Mouse (Mus musculus) intestine, embryonic 14.5 days (tissue): ENCODE measurements around the gene Zfp704. TPM values are rescaled to one million over a fixed set of nuclear protein-coding genes. Genes with fewer than 3 reads are reported as not detected.

Source experiments
- ATAC-seq: fragments of 200-750 bp; cut with Nextera tagmentation; replicated peaks from 2 replicates; pipeline ENCODE4 v1.8.0; 2017; ENCODE audit warnings: low read depth, moderate number of reproducible peaks, moderate TSS enrichment, moderate library complexity; ENCODE audit not compliant: low FRiP score, low TSS enrichment
- DNase-seq: peaks from one replicate; pipeline ENCODE4 v3.0.0-alpha.2; 2018; ENCODE audit warnings: low spot score
- H3K27ac ChIP-seq: fragments of 300-500 bp; sonication (generic); 2 replicates; pipeline ENCODE4 v1.5.1; 2014; ENCODE audit warnings: low read depth, mild to moderate bottlenecking, control low read depth
- H3K27me3 ChIP-seq: fragments of 300-500 bp; sonication (generic); replicated peaks from 2 replicates; pipeline ENCODE4 v1.6.1; 2014; ENCODE audit warnings: low read length, control low read depth; ENCODE audit not compliant: control insufficient read depth, insufficient read depth
- H3K36me3 ChIP-seq: fragments of 300-500 bp; sonication (generic); 2 replicates; pipeline ENCODE4 v1.6.1; 2014; ENCODE audit warnings: low read length, control low read depth; ENCODE audit not compliant: control insufficient read depth, insufficient read depth
- H3K4me1 ChIP-seq: fragments of 300-500 bp; sonication (generic); replicated peaks from 2 replicates; pipeline ENCODE4 v1.6.1; 2014; ENCODE audit warnings: low read length, control low read depth, mixed read lengths; ENCODE audit not compliant: control insufficient read depth, insufficient read depth
- H3K4me2 ChIP-seq: fragments of 300-500 bp; sonication (generic); 2 replicates; pipeline ENCODE4 v1.6.1; 2014; ENCODE audit warnings: low read length
- H3K4me3 ChIP-seq: fragments of 300-500 bp; sonication (generic); 2 replicates; pipeline ENCODE4 v1.5.1; 2014; ENCODE audit warnings: low read depth, low read length, control low read depth, mixed read lengths
- H3K9ac ChIP-seq: fragments of 300-500 bp; sonication (generic); 2 replicates; pipeline ENCODE4 v1.6.1; 2014; ENCODE audit warnings: mild to moderate bottlenecking, low read length
- H3K9me3 ChIP-seq: fragments of 300-500 bp; sonication (generic); 2 replicates; pipeline ENCODE4 v1.6.1; 2016; ENCODE audit warnings: low read length, control low read depth; ENCODE audit not compliant: control insufficient read depth
- WGBS: fragments of 180-500 bp; shearing (Covaris S2); extraction: QIAGEN DNeasy Blood & Tissue Kit; methylation state at CpG from one replicate; pipeline ENCODE4 v1.1.7; 2014; 5-methylcytosine and 5-hydroxymethylcytosine counted together
- polyA plus RNA-seq: library from polyadenylated mRNA; unstranded; fragments of >200 nt; fragmentation: Nextera tagmentation; extraction: Ambion mirVana; gene quantifications from 2 replicates; pipeline ENCODE4 v1.2.1, GENCODE M21; 2014

Zfp704 gene
- polyA plus RNA-seq, 1 experiment from 2014 or later, result 9.5 TPM

DNA sequence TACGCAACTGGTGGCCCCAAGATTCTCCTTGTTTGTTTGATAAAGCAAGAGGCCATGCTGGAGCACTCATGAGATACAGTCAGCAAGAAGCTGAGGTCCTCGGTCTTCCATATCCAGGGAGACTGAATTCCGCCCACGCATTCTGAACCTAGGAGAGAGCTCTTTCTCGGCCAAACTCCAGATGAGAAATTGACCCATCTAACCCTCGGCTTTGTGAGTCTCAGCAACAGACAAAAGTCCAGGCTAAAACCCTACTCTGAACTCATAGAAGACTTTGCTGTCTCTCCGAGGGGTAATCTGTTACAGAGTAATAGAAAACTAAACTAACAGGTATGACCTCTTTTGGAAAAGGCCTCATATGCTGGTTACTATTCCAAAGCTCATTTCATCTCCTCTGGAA, 4.9 kb downstream of the Zfp704 start:
- no peak overlapping the region for H3K9ac ChIP-seq
- no peak overlapping the region for H3K4me2 ChIP-seq
- H3K27ac ChIP-seq, result no peak overlapping the region
- peaks cover 23% of the 10 kb centered on the region; the same call in 1 of the 2 replicates for H3K4me1 ChIP-seq
- H3K4me3 ChIP-seq, result no peak overlapping the region
- H3K36me3 ChIP-seq, result no peaks in the 10 kb centered on the region
- WGBS, result 77% methylated on average over 7 of the region's 7 CpGs
- ATAC-seq (no peak), DNase-seq (no peak)
- H3K27me3 ChIP-seq, result no peaks in the 10 kb centered on the region
- no peaks in the 10 kb centered on the region for H3K9me3 ChIP-seq

DNA sequence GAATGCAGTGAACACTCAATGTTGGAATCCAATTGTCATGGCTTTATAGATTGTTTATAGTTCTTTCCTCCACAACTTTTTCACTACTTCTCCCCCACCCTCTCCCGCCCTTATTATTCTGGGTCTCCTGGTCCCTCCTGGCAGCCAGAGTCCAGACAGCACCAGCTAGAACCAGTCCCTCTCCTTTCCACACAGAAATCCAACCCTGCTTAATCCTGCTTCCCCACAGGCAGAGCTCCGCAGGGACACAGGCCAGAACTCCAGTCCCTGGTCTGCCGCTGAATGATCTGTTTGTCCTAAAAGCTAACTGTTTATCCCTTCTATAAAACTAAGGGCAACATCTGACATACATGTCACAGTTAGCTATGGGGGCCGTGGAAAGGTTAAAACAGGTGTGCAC, 6.0 kb downstream of the Zfp704 start:
- H3K27ac ChIP-seq, result no peak overlapping the region
- no peak overlapping the region for H3K4me2 ChIP-seq
- no peaks in the 10 kb centered on the region for H3K27me3 ChIP-seq
- DNase-seq, result no peak
- no peak overlapping the region for H3K9ac ChIP-seq
- 36% methylated on average over 4 of the region's 4 CpGs for WGBS
- H3K4me3 ChIP-seq, result no peak overlapping the region
- no peaks in the 10 kb centered on the region for H3K9me3 ChIP-seq
- H3K36me3 ChIP-seq, result no peaks in the 10 kb centered on the region
- peaks cover 23% of the 10 kb centered on the region; the same call in 1 of the 2 replicates for H3K4me1 ChIP-seq
- no peak for ATAC-seq

DNA sequence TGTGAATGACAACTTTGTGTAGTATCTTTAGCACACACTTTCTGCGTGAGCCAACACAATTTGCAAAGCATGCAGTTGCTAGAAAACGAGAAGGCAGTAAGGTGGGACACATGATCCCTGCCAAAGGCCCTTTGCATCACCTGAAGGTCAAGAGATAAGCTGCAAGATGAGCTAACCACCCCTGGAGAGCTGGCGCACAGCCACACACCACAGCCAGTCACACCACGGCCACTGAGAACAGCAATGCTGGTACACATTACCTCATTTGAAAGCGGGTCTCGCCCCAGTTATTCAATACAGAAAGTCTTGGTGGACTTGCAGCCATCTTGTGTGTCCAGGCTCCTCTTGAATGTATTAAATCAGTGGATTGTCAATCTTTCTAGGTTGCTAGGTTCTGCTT, 9.3 kb downstream of the Zfp704 start:
- Histone ChIP-seq H3K4me3 (no peak overlapping the region), H3K27ac (no peak overlapping the region), H3K9me3 (no peaks in the 10 kb centered on the region), H3K36me3 (no peaks in the 10 kb centered on the region), H3K4me2 (no peak overlapping the region), H3K4me1 (0 out of 2 replicates have a peak, but pooled peaks cover 14% of the 10 kb centered on the region), H3K27me3 (no peaks in the 10 kb centered on the region), H3K9ac (no peak overlapping the region)
- no peak for DNase-seq
- no peak for ATAC-seq
- WGBS, result 79% methylated on average over 6 of the region's 6 CpGs

DNA sequence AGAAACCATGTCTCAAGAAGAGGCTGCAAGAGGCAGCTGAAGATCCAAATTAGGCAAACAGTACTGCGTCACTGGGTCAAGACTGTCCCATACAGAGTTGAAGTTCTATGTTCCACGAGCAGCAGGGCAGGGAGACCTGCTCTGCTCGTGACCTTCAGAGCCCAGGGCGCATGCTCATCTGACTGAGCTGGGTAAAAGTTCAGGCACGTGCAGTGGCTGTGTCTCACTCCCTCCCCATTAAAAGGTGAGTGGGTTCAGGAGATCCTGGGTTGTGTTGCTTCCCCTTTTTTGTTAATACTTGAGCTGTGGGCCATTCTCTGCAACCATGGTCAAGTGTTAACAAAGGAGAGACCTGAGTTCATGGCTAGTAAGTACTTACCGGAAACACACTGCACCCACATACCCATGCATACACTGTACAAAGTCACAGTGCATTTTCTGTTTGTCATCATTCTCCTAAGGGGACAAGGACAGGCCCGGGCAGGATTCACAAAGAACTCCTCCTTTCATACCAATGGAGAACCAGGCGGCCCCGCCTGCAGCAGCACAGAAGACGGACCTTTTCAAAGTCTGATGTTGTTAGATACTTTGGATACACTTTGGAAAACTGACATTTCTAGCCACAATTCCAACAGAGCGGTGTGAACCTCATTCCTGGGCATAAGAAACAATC, 10.0 kb downstream of the Zfp704 start:
- Histone ChIP-seq H3K9ac (no peak overlapping the region), H3K27me3 (no peaks in the 10 kb centered on the region), H3K4me2 (no peak overlapping the region), H3K9me3 (no peaks in the 10 kb centered on the region), H3K4me1 (0 out of 2 replicates have a peak, but pooled peaks cover 10% of the 10 kb centered on the region), H3K36me3 (no peaks in the 10 kb centered on the region), H3K27ac (no peak overlapping the region), H3K4me3 (no peak overlapping the region)
- DNase-seq, result no peak
- 81% methylated on average over 11 of the region's 11 CpGs for WGBS
- no peak for ATAC-seq

DNA sequence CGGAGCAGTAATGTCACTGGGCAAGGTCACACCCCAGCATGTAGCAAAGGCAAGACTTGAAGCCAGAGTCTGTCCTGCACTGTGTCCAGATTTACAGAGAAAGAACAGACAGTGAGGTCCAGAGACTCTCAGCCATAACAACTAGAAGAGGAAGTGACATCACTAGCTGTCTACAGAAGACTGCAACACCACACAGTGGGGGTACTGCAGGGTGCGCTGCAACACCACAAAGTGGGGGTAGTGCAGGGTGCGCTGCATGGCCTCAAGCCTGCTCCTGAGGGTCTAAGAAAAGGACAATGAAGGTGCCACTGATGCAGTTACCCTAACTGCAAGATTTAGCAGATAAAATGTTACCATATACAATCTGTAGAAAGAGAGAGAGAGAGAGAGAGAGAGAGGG, 11.8 kb downstream of the Zfp704 start:
- Histone ChIP-seq H3K4me2 (no peak overlapping the region), H3K36me3 (no peaks in the 10 kb centered on the region), H3K9me3 (no peaks in the 10 kb centered on the region), H3K27ac (no peak overlapping the region), H3K27me3 (no peaks in the 10 kb centered on the region), H3K4me3 (no peak overlapping the region), H3K9ac (no peak overlapping the region), H3K4me1 (0 out of 2 replicates have a peak, but pooled peaks cover 7% of the 10 kb centered on the region)
- WGBS, result 95% methylated on average over 3 of the region's 3 CpGs
- no peak for ATAC-seq
- DNase-seq, result no peak

DNA sequence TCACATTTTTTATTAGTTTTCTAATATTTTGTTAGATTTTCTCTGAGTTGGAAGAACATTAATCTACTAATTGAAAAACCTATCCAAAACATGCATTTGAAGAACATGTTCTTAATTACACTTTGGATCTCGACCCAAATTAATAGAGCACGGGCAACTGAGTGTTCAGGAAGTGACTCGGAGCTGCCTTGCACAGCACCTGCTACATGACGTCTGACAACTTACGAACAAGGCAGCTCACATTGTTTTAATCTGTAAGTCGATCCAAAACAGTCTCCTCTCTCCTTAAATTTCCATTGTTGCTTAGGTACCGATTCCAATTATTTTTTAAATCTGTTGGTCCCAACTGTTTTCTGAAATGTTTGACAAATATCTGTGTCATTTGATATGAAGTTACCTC, 15.4 kb downstream of the Zfp704 start:
- H3K4me3 ChIP-seq, result no peak overlapping the region
- no peak overlapping the region for H3K9ac ChIP-seq
- ATAC-seq, result no peak
- H3K4me2 ChIP-seq, result no peak overlapping the region
- WGBS, result 82% methylated on average over 7 of the region's 7 CpGs
- peaks cover 7% of the 10 kb centered on the region; the same call in 1 of the 2 replicates for H3K4me1 ChIP-seq
- H3K9me3 ChIP-seq, result no peaks in the 10 kb centered on the region
- H3K27me3 ChIP-seq, result no peaks in the 10 kb centered on the region
- no peak for DNase-seq
- no peak overlapping the region for H3K27ac ChIP-seq
- H3K36me3 ChIP-seq, result no peaks in the 10 kb centered on the region

DNA sequence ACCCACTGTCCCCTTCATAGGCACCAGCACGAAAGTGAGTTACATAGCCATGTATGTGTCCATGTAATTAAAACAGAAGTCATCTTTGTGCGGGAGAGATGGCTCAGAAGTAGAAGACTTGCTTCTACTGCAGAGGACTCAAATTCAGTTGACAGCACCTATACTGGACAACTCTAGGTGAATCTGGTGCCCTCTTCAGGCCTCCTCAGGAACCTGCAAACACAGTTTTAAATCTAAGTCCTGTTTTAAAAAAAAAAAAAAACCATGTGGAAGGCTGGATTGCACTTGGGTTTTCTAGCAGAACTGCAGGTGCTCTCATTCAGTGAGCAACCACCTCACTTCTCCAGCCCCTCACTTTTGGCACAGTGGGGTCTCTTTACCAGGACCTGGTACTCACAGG, 16.1 kb downstream of the Zfp704 start:
- 77% methylated on average over 2 of the region's 2 CpGs for WGBS
- no peaks in the 10 kb centered on the region for H3K27me3 ChIP-seq
- H3K9me3 ChIP-seq, result no peaks in the 10 kb centered on the region
- H3K9ac ChIP-seq, result no peak overlapping the region
- DNase-seq (no peak), ATAC-seq (no peak)
- H3K27ac ChIP-seq, result no peak overlapping the region
- H3K4me2 ChIP-seq, result no peak overlapping the region
- H3K4me1 ChIP-seq, result peaks cover 7% of the 10 kb centered on the region; the same call in 1 of the 2 replicates
- no peaks in the 10 kb centered on the region for H3K36me3 ChIP-seq
- no peak overlapping the region for H3K4me3 ChIP-seq

DNA sequence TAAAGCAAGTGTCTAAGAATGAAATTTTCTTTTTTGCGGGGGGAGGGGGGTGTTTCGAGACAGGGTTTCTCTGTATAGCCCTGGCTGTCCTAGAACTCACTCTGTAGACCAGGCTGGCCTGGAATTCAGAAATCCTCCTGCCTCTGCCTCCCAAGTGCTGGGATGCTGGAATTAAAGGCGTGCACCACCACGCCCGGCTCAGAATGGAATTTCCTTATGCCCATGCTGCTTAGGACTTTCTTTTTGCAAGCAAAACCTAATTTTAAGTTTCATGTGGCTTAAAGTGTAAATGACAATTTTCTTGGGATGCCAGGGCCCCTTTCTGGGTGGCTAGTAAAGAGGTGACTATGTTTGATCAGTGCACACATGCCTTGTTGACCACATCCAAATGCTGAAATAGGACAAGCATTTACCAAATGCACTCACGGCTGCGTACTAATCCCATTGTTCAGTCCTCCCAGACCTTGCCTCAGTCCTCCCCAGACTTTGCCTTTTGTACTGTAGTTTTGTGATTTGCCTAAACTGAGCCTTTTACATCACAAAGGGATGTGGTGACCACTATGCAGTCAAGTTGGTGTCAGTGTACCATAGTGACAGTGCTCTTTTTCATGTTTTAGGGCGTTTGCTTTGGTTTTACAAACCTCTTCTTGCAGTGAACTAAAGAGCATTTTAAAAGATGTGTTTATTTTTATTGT, 18.3 kb downstream of the Zfp704 start:
- Histone ChIP-seq H3K9ac (no peak overlapping the region), H3K27me3 (no peaks in the 10 kb centered on the region), H3K4me2 (no peak overlapping the region), H3K27ac (no peak overlapping the region), H3K9me3 (no peaks in the 10 kb centered on the region), H3K4me1 (no peaks in the 10 kb centered on the region; the same call in 1 of the 2 replicates), H3K4me3 (no peak overlapping the region), H3K36me3 (no peaks in the 10 kb centered on the region)
- ATAC-seq (no peak), DNase-seq (no peak)
- 95% methylated on average over 8 of the region's 8 CpGs for WGBS

DNA sequence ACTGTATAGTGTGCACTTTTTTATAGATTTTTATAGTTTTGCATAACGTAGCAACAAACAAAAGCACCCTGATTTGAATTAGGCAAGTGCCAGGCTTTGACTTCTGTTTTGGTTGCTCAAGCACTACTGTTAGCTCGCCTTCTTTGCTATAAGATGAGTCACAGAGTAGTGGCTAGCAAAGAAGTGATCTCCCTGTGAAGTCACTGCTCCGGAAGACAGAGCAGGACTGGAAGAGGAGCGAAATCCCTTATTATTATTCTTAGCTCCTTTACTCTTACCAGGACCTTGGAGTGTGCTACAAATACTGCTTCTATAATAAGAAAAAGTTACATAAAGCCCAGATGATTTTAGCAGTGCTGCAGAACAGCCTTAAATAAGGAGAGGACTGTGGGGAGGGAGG, 21.2 kb downstream of the Zfp704 start:
- ATAC-seq (no peak), DNase-seq (no peak)
- Histone ChIP-seq H3K4me3 (no peak overlapping the region), H3K27ac (no peak overlapping the region), H3K4me1 (peaks cover 11% of the 10 kb centered on the region), H3K36me3 (no peaks in the 10 kb centered on the region), H3K9me3 (no peaks in the 10 kb centered on the region), H3K4me2 (no peak overlapping the region), H3K9ac (no peak overlapping the region), H3K27me3 (no peaks in the 10 kb centered on the region)
- WGBS, result 88% methylated on average over 4 of the region's 4 CpGs
